Mouse (Mus musculus) embryo, embryonic 10 days (tissue): ENCODE measurements around the gene Cpm.
"Not testable (repeated sequence)": the region's sequence is repeated elsewhere in the genome, so short reads cannot be mapped to it uniquely, and the experiment has no call there.

ENCODE experiments used
- DNase-seq: peaks from one replicate; pipeline ENCODE4 v3.0.0-alpha.2; 2015; ENCODE audit warnings: low spot score

The Cpm gene

DNA sequence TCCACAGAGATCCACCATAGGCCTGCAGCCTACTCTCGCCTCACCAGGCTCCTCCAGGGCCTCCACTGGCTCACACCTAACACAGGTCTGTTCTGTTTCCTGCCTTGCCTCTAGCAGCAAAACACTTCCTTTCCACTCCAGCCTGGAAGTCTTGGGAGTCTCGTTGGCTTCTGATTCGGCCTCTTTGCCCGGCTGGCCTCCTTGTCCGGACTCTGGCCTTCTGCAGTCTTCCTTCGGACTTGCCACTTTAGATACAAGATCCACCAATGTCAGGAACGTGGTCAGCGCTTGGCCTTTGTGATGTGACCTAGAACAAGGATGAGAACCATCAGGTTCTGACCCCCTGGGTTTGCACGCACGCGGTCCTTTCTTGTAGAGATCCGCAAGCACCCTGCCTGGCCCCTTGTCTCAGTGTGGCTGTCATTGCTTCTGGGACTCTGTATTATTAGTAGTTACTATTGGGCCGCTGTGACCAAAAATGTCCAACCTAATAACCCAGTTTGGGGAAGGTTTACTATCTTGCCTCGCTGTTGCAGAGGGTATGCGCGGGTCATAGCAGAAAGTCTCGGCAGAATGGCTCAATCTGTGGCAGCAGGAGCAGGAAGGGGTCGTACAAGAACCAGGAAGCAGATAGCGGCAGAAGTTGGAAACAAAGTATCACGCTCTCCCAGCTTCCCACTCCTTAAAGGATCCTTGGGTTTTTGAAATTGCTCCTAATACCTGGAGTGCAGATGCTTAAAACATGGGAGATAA is 22.1 kb upstream of the Cpm start:
- no peak for DNase-seq

DNA sequence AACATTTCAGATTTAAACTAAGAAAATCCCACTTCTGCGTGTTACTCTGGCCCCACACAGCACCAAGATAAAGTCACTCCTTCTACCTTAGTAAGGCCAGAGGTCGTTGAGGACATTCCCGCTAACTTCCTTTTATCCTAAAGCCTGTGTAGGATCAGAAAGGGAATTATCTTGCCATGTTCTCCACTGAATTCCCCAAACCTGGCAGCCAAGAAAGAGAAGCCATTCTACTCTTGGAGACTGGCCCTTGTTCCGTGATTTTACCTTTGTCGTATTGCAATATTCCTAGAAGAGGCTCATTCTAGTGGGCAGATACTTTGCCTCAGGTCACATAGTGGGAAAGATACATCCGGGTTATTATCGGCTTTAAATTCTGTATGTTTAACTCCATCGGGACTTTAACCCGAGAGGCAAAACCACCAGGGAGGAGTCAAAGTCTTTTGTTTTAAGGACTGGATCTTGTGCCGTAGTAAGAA is 21.5 kb upstream of the Cpm start:
- DNase-seq: no peak

- no peak for DNase-seq
Observed at GRCm38 (mm10) chr10:117608487-117608886, 20.8 kb upstream of the Cpm start.

DNA sequence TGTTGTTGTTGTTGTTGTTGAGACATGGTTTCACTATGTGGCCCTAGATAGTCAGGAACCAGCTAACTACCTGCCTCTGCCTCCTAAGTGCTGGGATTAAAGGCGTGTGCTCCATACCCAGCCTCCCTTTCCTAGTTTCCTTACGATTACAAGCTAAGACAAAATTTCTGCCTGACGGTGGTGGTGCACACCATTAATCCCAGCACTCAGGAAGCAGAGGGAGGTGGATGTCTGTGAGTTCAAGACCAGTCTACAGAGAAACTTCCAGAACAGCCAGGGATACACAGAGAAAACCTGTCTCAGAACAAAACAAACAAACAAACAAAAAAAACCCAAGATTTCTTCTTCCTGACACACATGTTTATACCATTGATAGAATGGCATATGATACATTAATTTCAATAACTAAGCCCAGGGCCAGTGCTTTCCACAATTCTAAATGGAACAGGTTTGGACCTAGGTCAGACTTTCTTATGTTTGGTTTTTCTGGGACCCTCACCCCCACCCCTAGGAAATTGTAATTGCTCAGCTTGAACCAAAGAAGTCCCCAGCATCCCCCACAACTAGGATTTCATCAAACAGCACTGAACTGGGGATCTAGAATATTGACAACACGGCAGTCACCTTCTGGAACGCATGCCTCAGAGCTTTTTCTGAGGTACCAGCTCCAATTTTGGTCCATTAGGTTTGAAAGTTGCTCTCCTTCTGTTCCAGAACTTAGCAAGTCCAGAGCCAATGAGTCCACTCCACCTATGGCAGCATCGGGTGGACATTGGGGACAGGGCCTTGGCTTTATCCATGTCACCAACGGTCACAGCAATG is 20.1 kb upstream of the Cpm start:
- DNase-seq: no peak

GRCm38 (mm10) chr10:117609810-117610090 is 19.6 kb upstream of the Cpm start:
- no peak for DNase-seq

GRCm38 (mm10) chr10:117610160-117610764 is 19.0 kb upstream of the Cpm start:
- no peak for DNase-seq

- DNase-seq: no peak
Observed at GRCm38 (mm10) chr10:117610794-117611384, 18.4 kb upstream of the Cpm start.

- DNase-seq: no peak
Observed at GRCm38 (mm10) chr10:117611503-117611902, 17.8 kb upstream of the Cpm start.

GRCm38 (mm10) chr10:117611976-117612375 is 17.3 kb upstream of the Cpm start:
- no peak for DNase-seq

GRCm38 (mm10) chr10:117612621-117613584 is 16.4 kb upstream of the Cpm start:
- DNase-seq: no peak

- no peak for DNase-seq
Observed at GRCm38 (mm10) chr10:117613960-117614359, 15.3 kb upstream of the Cpm start.

GRCm38 (mm10) chr10:117614387-117614786 is 14.9 kb upstream of the Cpm start:
- DNase-seq: no peak

- no peak for DNase-seq
Observed at GRCm38 (mm10) chr10:117615239-117615638, 14.1 kb upstream of the Cpm start.

- no peak for DNase-seq
Observed at GRCm38 (mm10) chr10:117615746-117616145, 13.6 kb upstream of the Cpm start.

GRCm38 (mm10) chr10:117616191-117616680 is 13.1 kb upstream of the Cpm start:
- DNase-seq: no peak

- DNase-seq: not testable (repeated sequence)
Observed at GRCm38 (mm10) chr10:117616765-117617164, 12.5 kb upstream of the Cpm start.

DNA sequence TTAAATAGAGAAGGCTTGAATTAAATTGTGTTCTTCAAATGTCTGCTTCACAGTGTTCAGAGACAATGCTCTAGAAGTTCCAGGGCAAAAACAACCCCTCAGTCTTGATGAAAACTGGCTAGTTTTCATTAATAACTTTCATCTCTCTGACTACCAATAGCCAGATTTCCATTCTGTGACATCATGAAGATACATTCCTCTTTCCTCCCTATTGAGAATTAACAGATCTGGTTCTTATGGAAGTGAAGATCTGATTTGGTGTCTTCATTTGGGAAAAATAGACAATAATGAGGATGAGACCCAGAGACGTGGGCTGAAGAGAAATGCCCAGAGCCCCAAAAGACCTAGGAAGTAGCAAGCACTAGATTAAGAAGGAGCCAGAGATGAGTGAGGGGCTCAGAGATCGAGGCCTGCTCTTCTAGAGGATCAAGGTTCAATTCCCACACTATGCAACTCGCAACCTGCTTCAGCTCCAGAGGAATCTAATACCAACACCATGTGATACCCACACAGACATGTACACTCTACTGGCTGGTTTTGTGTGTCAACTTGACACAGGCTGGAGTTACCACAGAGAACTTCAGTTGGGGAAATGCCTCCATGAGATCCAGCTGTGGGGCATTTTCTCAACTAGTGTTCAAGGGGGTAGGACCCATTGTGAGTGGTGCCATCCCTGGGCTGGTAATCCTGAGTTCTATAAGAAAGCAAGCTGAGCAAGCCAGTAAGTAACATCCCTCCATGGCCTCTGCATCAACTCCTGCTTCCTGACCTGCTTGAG is 11.5 kb upstream of the Cpm start:
- DNase-seq: no peak

GRCm38 (mm10) chr10:117619041-117619861 is 10.0 kb upstream of the Cpm start:
- DNase-seq: no peak

- no peak for DNase-seq
Observed at GRCm38 (mm10) chr10:117619862-117620179, 9.5 kb upstream of the Cpm start.

DNA sequence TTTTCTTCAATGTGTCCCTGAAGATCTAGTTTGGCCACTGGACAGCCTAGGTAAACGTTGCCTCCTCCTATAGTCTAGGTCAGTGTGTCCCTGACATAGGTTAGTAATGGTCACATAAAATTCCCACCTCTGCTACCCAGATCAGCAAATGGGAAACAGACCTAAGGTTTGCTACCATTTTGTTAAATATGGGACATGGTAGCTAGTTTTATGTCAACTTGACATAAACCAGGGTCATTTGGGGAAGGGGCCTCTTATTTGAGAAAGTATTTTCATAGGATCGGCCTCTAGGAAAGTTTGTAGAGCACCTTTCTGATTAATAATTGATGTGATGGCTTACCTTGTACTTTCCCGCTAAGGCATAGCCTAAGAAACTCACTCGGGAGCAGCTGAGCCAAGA is 8.8 kb upstream of the Cpm start:
- no peak for DNase-seq
